Mouse (Mus musculus) kidney, embryonic 14.5 days (tissue): ENCODE results near the gene Cytip. TPM values are rescaled to one million over a fixed set of nuclear protein-coding genes. Genes with fewer than 3 reads are reported as not detected.

Experiments used
- ATAC-seq: fragments of 200-750 bp; cut with Nextera tagmentation; 2 replicates; pipeline ENCODE4 v1.8.0; 2017; ENCODE audit warnings: moderate number of reproducible peaks, mild to moderate bottlenecking, moderate TSS enrichment, moderate library complexity; ENCODE audit not compliant: low FRiP score, low TSS enrichment
- H3K27ac ChIP-seq: fragments of 300-500 bp; sonication (generic); 2 replicates; pipeline ENCODE4 v1.5.1; 2014; ENCODE audit warnings: low read depth, mild to moderate bottlenecking, low read length, moderate library complexity, mixed read lengths
- H3K27me3 ChIP-seq: fragments of 300-500 bp; sonication (generic); 2 replicates; pipeline ENCODE4 v1.6.1; 2014; ENCODE audit warnings: mild to moderate bottlenecking, low read length; ENCODE audit not compliant: control insufficient read depth, insufficient read depth
- H3K36me3 ChIP-seq: fragments of 300-500 bp; sonication (generic); 2 replicates; pipeline ENCODE4 v1.6.1; 2014; ENCODE audit warnings: low read length, mixed read lengths; ENCODE audit not compliant: control insufficient read depth, insufficient read depth
- H3K4me1 ChIP-seq: fragments of 300-500 bp; sonication (generic); 2 replicates; pipeline ENCODE4 v1.6.1; 2014; ENCODE audit warnings: low read length, mixed read lengths; ENCODE audit not compliant: control insufficient read depth, insufficient read depth
- H3K4me2 ChIP-seq: fragments of 300-500 bp; sonication (generic); replicated peaks from 2 replicates; pipeline ENCODE4 v1.6.1; 2014; ENCODE audit warnings: low read depth, mild to moderate bottlenecking, low read length
- H3K4me3 ChIP-seq: fragments of 300-500 bp; sonication (generic); 2 replicates; pipeline ENCODE4 v1.5.1; 2014; ENCODE audit warnings: mild to moderate bottlenecking, low read length
- H3K9ac ChIP-seq: fragments of 300-500 bp; sonication (generic); 2 replicates; pipeline ENCODE4 v1.6.1; 2014; ENCODE audit warnings: low read depth, mild to moderate bottlenecking, low read length, moderate library complexity
- H3K9me3 ChIP-seq: fragments of 300-500 bp; sonication (generic); 2 replicates; pipeline ENCODE4 v1.6.1; 2016; ENCODE audit warnings: low read length; ENCODE audit not compliant: control insufficient read depth
- WGBS: fragments of 180-500 bp; shearing (Covaris S2); extraction: QIAGEN DNeasy Blood & Tissue Kit; methylation state at CpG from one replicate; pipeline ENCODE4 v1.1.7; 2014; 5-methylcytosine and 5-hydroxymethylcytosine counted together
- polyA plus RNA-seq: library from polyadenylated mRNA; unstranded; fragments of >200 nt; fragmentation: Nextera tagmentation; extraction: Ambion mirVana; gene quantifications from 2 replicates; pipeline ENCODE4 v1.2.1, GENCODE M21; 2014

Cytip gene
- polyA plus RNA-seq, 1 experiment from 2014 or later = 1.0 TPM

GRCm38 (mm10) chr2:58094818-58095217 is 100.5 kb downstream of the Cytip start:
- Histone ChIP-seq H3K4me1 (no peaks in the 10 kb centered on the region), H3K27me3 (no peaks in the 10 kb centered on the region), H3K4me2 (no peak overlapping the region), H3K27ac (no peak overlapping the region), H3K36me3 (no peaks in the 10 kb centered on the region), H3K9ac (no peak overlapping the region), H3K4me3 (no peak overlapping the region), H3K9me3 (no peaks in the 10 kb centered on the region)
- no peak for ATAC-seq
- 77% methylated on average over 1 of the region's 1 CpGs for WGBS

DNA sequence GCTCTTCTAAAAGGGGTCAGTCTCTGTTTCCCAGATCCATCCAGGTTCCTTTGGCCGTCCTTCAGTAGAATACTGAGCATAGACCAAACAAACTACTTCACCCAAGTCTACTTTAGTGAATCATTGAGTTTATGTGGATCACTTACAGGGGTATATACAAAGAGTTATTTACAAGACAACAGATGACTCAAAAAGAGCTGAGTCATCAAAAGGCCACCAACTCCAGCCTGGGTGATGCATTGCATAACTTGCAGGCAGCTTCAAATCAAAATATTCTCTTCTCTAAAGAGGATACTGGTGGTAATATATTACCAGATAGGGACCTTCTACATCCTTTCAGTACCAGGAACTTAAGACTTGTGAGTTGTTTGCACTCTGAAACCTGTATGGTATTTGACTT is 108.9 kb downstream of the Cytip start:
- Histone ChIP-seq H3K27ac (no peak overlapping the region), H3K4me3 (no peak overlapping the region), H3K36me3 (no peaks in the 10 kb centered on the region), H3K27me3 (no peaks in the 10 kb centered on the region), H3K4me2 (no peak overlapping the region), H3K9me3 (no peaks in the 10 kb centered on the region), H3K4me1 (no peaks in the 10 kb centered on the region), H3K9ac (no peak overlapping the region)
- no peak for ATAC-seq
- 86% methylated on average over 1 of the region's 1 CpGs for WGBS

GRCm38 (mm10) chr2:58079849-58080248 is 115.5 kb downstream of the Cytip start:
- H3K36me3 ChIP-seq = no peaks in the 10 kb centered on the region
- H3K4me1 ChIP-seq = no peaks in the 10 kb centered on the region
- no peak for ATAC-seq
- H3K9me3 ChIP-seq = no peaks in the 10 kb centered on the region
- no peaks in the 10 kb centered on the region for H3K27me3 ChIP-seq
- no peak overlapping the region for H3K9ac ChIP-seq
- H3K27ac ChIP-seq = no peak overlapping the region
- WGBS = 67% methylated on average over 1 of the region's 1 CpGs
- no peak overlapping the region for H3K4me2 ChIP-seq
- H3K4me3 ChIP-seq = no peak overlapping the region

Other genes starting within 250 kb of the Cytip start
- gene Galnt5, start 197.6 kb downstream of the Cytip start, polyA plus RNA-seq = 1.3 and 2.0 TPM in 2 replicates
- gene Ermn, start 142.7 kb downstream of the Cytip start, polyA plus RNA-seq = not detected in 2 replicates
- gene Acvr1c, start 162.4 kb upstream of the Cytip start, polyA plus RNA-seq = 0.11 and 0.20 TPM in 2 replicates